Mouse (Mus musculus) kidney, adult 2 months (tissue): ENCODE results near the gene Timp4.

Source experiments
- CTCF ChIP-seq: fragments of 200-500 bp; conservative IDR thresholded peaks from 2 replicates; pipeline ENCODE4 v1.5.1; 2011; ENCODE audit warnings: low read depth, mild to moderate bottlenecking, control low read depth, low read length, moderate library complexity, mixed read lengths; ENCODE audit not compliant: insufficient read depth, insufficient read length
- POLR2A ChIP-seq: fragments of 200-500 bp; IDR thresholded peaks from one replicate; pipeline ENCODE4 v1.6.1; 2011; ENCODE audit warnings: low read depth, low read length, control low read depth

- TF ChIP-seq POLR2A (no peak), CTCF (no peak)
These were observed 12.7 kb downstream of the Timp4 start for GRCm38 (mm10) chr6:115239335-115239734.
